Mouse (Mus musculus) kidney, postnatal 25 days (tissue): ENCODE measurements around the gene Inhbe.
"Not testable (repeated sequence)": the region's sequence is repeated elsewhere in the genome, so short reads cannot be mapped to it uniquely, and the experiment has no call there.

Source experiments
- DNase-seq, 2 experiments: peaks; one replicate each; pipeline ENCODE4 v3.0.0; 2021; ENCODE audit warnings: mixed read lengths in 2 of 2

Gene Inhbe

GRCm38 (mm10) chr10:127321621-127322020 lies 32.6 kb downstream of the Inhbe start, which contains the start of gene Arhgap9:
Arhgap9 (plus strand) TSS chr10:127321964.
- DNase-seq, result no peak

- no peak for DNase-seq
These were observed 34.2 kb downstream of the Inhbe start for GRCm38 (mm10) chr10:127319969-127320368.

GRCm38 (mm10) chr10:127318009-127318408 lies 36.2 kb downstream of the Inhbe start:
- no peak for DNase-seq

- DNase-seq, result no peak
These were observed 36.9 kb downstream of the Inhbe start for GRCm38 (mm10) chr10:127317277-127317676.

- not testable (repeated sequence) for DNase-seq
These were observed 39.3 kb downstream of the Inhbe start for GRCm38 (mm10) chr10:127314950-127315349.

GRCm38 (mm10) chr10:127313516-127313915 lies 40.7 kb downstream of the Inhbe start:
- DNase-seq, result not testable (repeated sequence)

GRCm38 (mm10) chr10:127312858-127313257 lies 41.4 kb downstream of the Inhbe start:
- DNase-seq, result no peak

GRCm38 (mm10) chr10:127312356-127312676 lies 41.9 kb downstream of the Inhbe start:
- peak; percentile 80 to 90 for DNase-seq

- DNase-seq, result peak; percentile 95 to 97
These were observed 42.5 kb downstream of the Inhbe start, which contains the start of gene Mars for GRCm38 (mm10) chr10:127311476-127312355. Mars (minus strand) TSS chr10:127311786.

- DNase-seq, result no peak
These were observed 43.4 kb downstream of the Inhbe start for GRCm38 (mm10) chr10:127310523-127311475.

- DNase-seq, result not testable (repeated sequence)
These were observed 45.0 kb downstream of the Inhbe start for GRCm38 (mm10) chr10:127309167-127309566.

- no peak for DNase-seq
These were observed 51.1 kb downstream of the Inhbe start for GRCm38 (mm10) chr10:127303136-127303535.

GRCm38 (mm10) chr10:127300361-127300760 lies 53.9 kb downstream of the Inhbe start:
- no peak for DNase-seq
